Mouse (Mus musculus): ENCODE data around the gene Ly6g6f. TPM values are rescaled to one million over a fixed set of nuclear protein-coding genes. Genes with fewer than 3 reads are reported as not detected.
A peak's percentile ranks its signal among the peaks of the same experiment; 100 is the strongest.

The Ly6g6f gene
- polyA plus RNA-seq, 1 experiment from 2014 or later: not detected

- H3K9me3 ChIP-seq (replicated peaks; ENCODE audit: control insufficient read depth, low read length, poor library complexity, severe bottlenecking): no peaks in the 10 kb centered on the region
- no peak overlapping the region for H3K27ac ChIP-seq (ENCODE audit: low read length)
- peaks cover 40% of the 10 kb centered on the region for H3K36me3 ChIP-seq (ENCODE audit: control insufficient read depth, insufficient read depth, low read length)
- 77% methylated on average over 8 of the region's 8 CpGs for WGBS
- ATAC-seq: no peak
- H3K4me2 ChIP-seq (ENCODE audit: low read length): no peak overlapping the region
- no peaks in the 10 kb centered on the region for H3K27me3 ChIP-seq (ENCODE audit: control insufficient read depth, insufficient read depth, low read depth, low read length)
- no peak overlapping the region for H3K9ac ChIP-seq (ENCODE audit: low read depth, low read length)
- H3K4me3 ChIP-seq (ENCODE audit: low read depth, low read length): no peak overlapping the region
- H3K4me1 ChIP-seq (ENCODE audit: control insufficient read depth, insufficient read depth, low read length): no peaks in the 10 kb centered on the region; the same call in 1 of the 2 replicates
Measured at GRCm38 (mm10) chr17:35102299-35102698, 16.9 kb upstream of the Ly6g6f start.

GRCm38 (mm10) chr17:35101161-35101560, 15.8 kb upstream of the Ly6g6f start:
- no peak overlapping the region for H3K4me2 ChIP-seq (ENCODE audit: low read length)

GRCm38 (mm10) chr17:35100196-35100765, 14.9 kb upstream of the Ly6g6f start:
- no peaks in the 10 kb centered on the region for H3K27me3 ChIP-seq (ENCODE audit: control insufficient read depth, insufficient read depth, low read depth, low read length)
- no peaks in the 10 kb centered on the region for H3K4me1 ChIP-seq (ENCODE audit: control insufficient read depth, insufficient read depth, low read length)
- 81% methylated on average over 10 of the region's 10 CpGs for WGBS
- no peak overlapping the region for H3K9ac ChIP-seq (ENCODE audit: low read depth, low read length)
- ATAC-seq: no peak
- no peaks in the 10 kb centered on the region for H3K9me3 ChIP-seq (replicated peaks; ENCODE audit: control insufficient read depth, low read length, poor library complexity, severe bottlenecking)
- H3K36me3 ChIP-seq (ENCODE audit: control insufficient read depth, insufficient read depth, low read length): peaks cover 48% of the 10 kb centered on the region
- no peak overlapping the region for H3K27ac ChIP-seq (ENCODE audit: low read length)
- H3K4me3 ChIP-seq (ENCODE audit: low read depth, low read length): no peak overlapping the region
- H3K4me2 ChIP-seq (ENCODE audit: low read length): no peak overlapping the region

More at GRCm38 (mm10) chr17:35101161-35101560, 15.8 kb upstream of the Ly6g6f start:
- Histone ChIP-seq H3K4me3 (ENCODE audit: low read depth, low read length) (no peak overlapping the region), H3K9ac (ENCODE audit: low read depth, low read length) (no peak overlapping the region), H3K27me3 (ENCODE audit: control insufficient read depth, insufficient read depth, low read depth, low read length) (no peaks in the 10 kb centered on the region), H3K4me1 (ENCODE audit: control insufficient read depth, insufficient read depth, low read length) (no peaks in the 10 kb centered on the region; the same call in 1 of the 2 replicates), H3K36me3 (ENCODE audit: control insufficient read depth, insufficient read depth, low read length) (peaks cover 47% of the 10 kb centered on the region), H3K27ac (ENCODE audit: low read length) (no peak overlapping the region), H3K9me3 (replicated peaks; ENCODE audit: control insufficient read depth, low read length, poor library complexity, severe bottlenecking) (no peaks in the 10 kb centered on the region)
- 92% methylated on average over 11 of the region's 11 CpGs for WGBS
- ATAC-seq: no peak

- Histone ChIP-seq H3K4me1 (ENCODE audit: control insufficient read depth, insufficient read depth, low read length) (no peaks in the 10 kb centered on the region), H3K27ac (ENCODE audit: low read length) (no peak overlapping the region), H3K4me2 (ENCODE audit: low read length) (no peak overlapping the region)
Measured at GRCm38 (mm10) chr17:35097164-35097655, 11.8 kb upstream of the Ly6g6f start.

GRCm38 (mm10) chr17:35096597-35096996, 11.2 kb upstream of the Ly6g6f start:
- 79% methylated on average over 12 of the region's 12 CpGs for WGBS
- H3K27me3 ChIP-seq (ENCODE audit: control insufficient read depth, insufficient read depth, low read depth, low read length): no peaks in the 10 kb centered on the region
- H3K9ac ChIP-seq (ENCODE audit: low read depth, low read length): no peak overlapping the region
- no peak overlapping the region for H3K27ac ChIP-seq (ENCODE audit: low read length)
- no peak overlapping the region for H3K4me3 ChIP-seq (ENCODE audit: low read depth, low read length)
- H3K36me3 ChIP-seq (ENCODE audit: control insufficient read depth, insufficient read depth, low read length): peaks cover 50% of the 10 kb centered on the region
- no peaks in the 10 kb centered on the region for H3K4me1 ChIP-seq (ENCODE audit: control insufficient read depth, insufficient read depth, low read length)
- no peak for ATAC-seq
- H3K4me2 ChIP-seq (ENCODE audit: low read length): no peak overlapping the region
- H3K9me3 ChIP-seq (replicated peaks; ENCODE audit: control insufficient read depth, low read length, poor library complexity, severe bottlenecking): no peaks in the 10 kb centered on the region

More at GRCm38 (mm10) chr17:35097164-35097655, 11.8 kb upstream of the Ly6g6f start:
- Histone ChIP-seq H3K9me3 (replicated peaks; ENCODE audit: control insufficient read depth, low read length, poor library complexity, severe bottlenecking) (no peaks in the 10 kb centered on the region), H3K36me3 (ENCODE audit: control insufficient read depth, insufficient read depth, low read length) (peaks cover 51% of the 10 kb centered on the region), H3K27me3 (ENCODE audit: control insufficient read depth, insufficient read depth, low read depth, low read length) (no peaks in the 10 kb centered on the region), H3K9ac (ENCODE audit: low read depth, low read length) (no peak overlapping the region), H3K4me3 (ENCODE audit: low read depth, low read length) (no peak overlapping the region)
- 69% methylated on average over 12 of the region's 12 CpGs for WGBS
- no peak for ATAC-seq

- WGBS: 95% methylated on average over 15 of the region's 15 CpGs
- no peak overlapping the region for H3K27ac ChIP-seq (ENCODE audit: low read length)
- H3K9ac ChIP-seq (ENCODE audit: low read depth, low read length): no peak overlapping the region
- peaks cover 12% of the 10 kb centered on the region for H3K4me1 ChIP-seq (ENCODE audit: control insufficient read depth, insufficient read depth, low read length)
- peaks cover 40% of the 10 kb centered on the region for H3K36me3 ChIP-seq (ENCODE audit: control insufficient read depth, insufficient read depth, low read length)
- H3K9me3 ChIP-seq (replicated peaks; ENCODE audit: control insufficient read depth, low read length, poor library complexity, severe bottlenecking): no peaks in the 10 kb centered on the region
- no peak overlapping the region for H3K4me2 ChIP-seq (ENCODE audit: low read length)
- no peaks in the 10 kb centered on the region for H3K27me3 ChIP-seq (ENCODE audit: control insufficient read depth, insufficient read depth, low read depth, low read length)
- no peak overlapping the region for H3K4me3 ChIP-seq (ENCODE audit: low read depth, low read length)
- no peak for ATAC-seq
Measured at GRCm38 (mm10) chr17:35094475-35095365, 9.3 kb upstream of the Ly6g6f start.

GRCm38 (mm10) chr17:35092403-35093198, 7.2 kb upstream of the Ly6g6f start:
- H3K9me3 ChIP-seq (replicated peaks; ENCODE audit: control insufficient read depth, low read length, poor library complexity, severe bottlenecking): no peaks in the 10 kb centered on the region
- H3K4me3 ChIP-seq (ENCODE audit: low read depth, low read length): no peak overlapping the region
- no peak overlapping the region for H3K27ac ChIP-seq (ENCODE audit: low read length)
- H3K4me2 ChIP-seq (ENCODE audit: low read length): no peak overlapping the region
- H3K36me3 ChIP-seq (ENCODE audit: control insufficient read depth, insufficient read depth, low read length): peaks cover 29% of the 10 kb centered on the region
- ATAC-seq: no peak
- H3K27me3 ChIP-seq (ENCODE audit: control insufficient read depth, insufficient read depth, low read depth, low read length): no peaks in the 10 kb centered on the region
- H3K4me1 ChIP-seq (ENCODE audit: control insufficient read depth, insufficient read depth, low read length): peaks cover 12% of the 10 kb centered on the region
- 91% methylated on average over 14 of the region's 14 CpGs for WGBS
- H3K9ac ChIP-seq (ENCODE audit: low read depth, low read length): no peak overlapping the region

- Histone ChIP-seq H3K4me3 (ENCODE audit: low read depth, low read length) (peak overlapping the region; percentile 64), H3K27me3 (ENCODE audit: control insufficient read depth, insufficient read depth, low read depth, low read length) (no peaks in the 10 kb centered on the region), H3K27ac (ENCODE audit: low read length) (peak overlapping the region; percentile 57), H3K36me3 (ENCODE audit: control insufficient read depth, insufficient read depth, low read length) (peaks cover 18% of the 10 kb centered on the region), H3K9me3 (replicated peaks; ENCODE audit: control insufficient read depth, low read length, poor library complexity, severe bottlenecking) (no peaks in the 10 kb centered on the region), H3K4me1 (ENCODE audit: control insufficient read depth, insufficient read depth, low read length) (peaks cover 12% of the 10 kb centered on the region), H3K4me2 (ENCODE audit: low read length) (peak overlapping the region; percentile 57), H3K9ac (ENCODE audit: low read depth, low read length) (peak overlapping the region; percentile 95)
- ATAC-seq: no peak
- 66% methylated on average over 8 of the region's 8 CpGs for WGBS
Measured at GRCm38 (mm10) chr17:35090166-35090932, 4.9 kb upstream of the Ly6g6f start.
